Mouse (Mus musculus) brain, embryonic 14.5 days (tissue): ENCODE measurements at regions not wholly inside any gene's neighbourhood (a gene's known extent, or its start where the extent isn't known, plus 50 kb on each side); places are given as distances from the start of the nearest gene placed in this dataset.

Experiments
- CTCF ChIP-seq: fragments of 200-500 bp; IDR thresholded peaks from 2 replicates; pipeline ENCODE4 v1.5.1; 2012; ENCODE audit warnings: inconsistent platforms, mild to moderate bottlenecking, moderate library complexity, borderline replicate concordance; ENCODE audit not compliant: insufficient read depth, insufficient read length; ENCODE audit errors: extremely low read depth
- POLR2A ChIP-seq: fragments of 200-500 bp; IDR thresholded peaks from 2 replicates; pipeline ENCODE4 v1.6.1; 2012; ENCODE audit warnings: mild to moderate bottlenecking, inconsistent platforms, borderline replicate concordance; ENCODE audit not compliant: poor library complexity, insufficient read depth, insufficient read length, severe bottlenecking; ENCODE audit errors: extremely low read depth

DNA sequence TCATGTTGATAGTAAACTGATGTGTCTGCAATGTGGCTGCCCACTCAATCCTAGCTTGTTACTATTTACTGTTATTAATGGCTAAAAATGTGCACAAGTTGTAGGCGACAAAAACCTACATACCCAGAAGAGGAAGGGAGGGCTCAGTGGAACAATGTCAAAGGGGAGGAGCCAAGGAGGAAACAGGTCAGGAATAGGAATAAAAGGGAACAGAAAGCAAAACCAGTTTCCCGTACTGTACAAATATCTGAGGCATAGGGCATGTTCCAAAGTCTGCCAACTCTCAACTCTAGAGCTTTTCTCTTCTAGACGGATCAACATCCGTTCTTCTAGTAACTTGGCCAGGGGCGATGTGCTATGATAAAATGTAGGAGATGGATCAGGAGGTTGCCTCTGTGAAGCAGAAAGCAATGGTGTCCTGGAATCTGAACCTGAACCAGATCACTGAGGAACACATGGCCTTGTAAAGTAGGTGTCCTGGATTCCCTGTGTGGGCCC lies 59.9 kb downstream of the Kctd12 start:
- no peak for TF ChIP-seq CTCF
- no peak for TF ChIP-seq POLR2A
